Mouse (Mus musculus) ES-Bruce4 (cell line): ENCODE data around the gene Aacs. TPM values are rescaled to one million over a fixed set of nuclear protein-coding genes. Genes with fewer than 3 reads are reported as not detected.

ENCODE experiments used
- H3K27ac ChIP-seq: 2 replicates; pipeline ENCODE4 v1.5.1; 2012; ENCODE audit warnings: low read length, inconsistent platforms; ENCODE audit not compliant: insufficient read depth
- H3K27me3 ChIP-seq: 2 replicates; pipeline ENCODE4 v1.6.1; 2012; ENCODE audit warnings: mild to moderate bottlenecking, low read length, inconsistent platforms; ENCODE audit not compliant: control insufficient read depth, poor library complexity, insufficient read depth, severe bottlenecking
- H3K36me3 ChIP-seq: 2 replicates; pipeline ENCODE4 v1.6.1; 2012; ENCODE audit warnings: inconsistent platforms, mild to moderate bottlenecking, low read length, moderate library complexity; ENCODE audit not compliant: control insufficient read depth, poor library complexity, insufficient read depth, severe bottlenecking
- H3K4me1 ChIP-seq: one replicate; pipeline ENCODE4 v1.8.1; 2011; ENCODE audit warnings: low read length; ENCODE audit not compliant: control insufficient read depth, insufficient read depth
- H3K4me3 ChIP-seq: 2 replicates; pipeline ENCODE4 v1.5.1; 2011; ENCODE audit warnings: low read depth, mild to moderate bottlenecking, low read length
- H3K9ac ChIP-seq: 2 replicates; pipeline ENCODE4 v1.6.1; 2012; ENCODE audit warnings: low read depth, mild to moderate bottlenecking, inconsistent platforms; ENCODE audit not compliant: poor library complexity, severe bottlenecking
- H3K9me3 ChIP-seq: replicated peaks from 2 replicates; pipeline ENCODE4 v1.6.1; 2012; ENCODE audit warnings: mild to moderate bottlenecking, low read length, inconsistent platforms; ENCODE audit not compliant: control insufficient read depth, poor library complexity, insufficient read depth, severe bottlenecking
- CTCF ChIP-seq: IDR thresholded peaks from one replicate; pipeline ENCODE4 v1.8.1; 2011; ENCODE audit warnings: low read depth, low read length
- EP300 ChIP-seq: IDR thresholded peaks from 2 replicates; pipeline ENCODE4 v1.6.1; 2011; ENCODE audit warnings: low read depth, low read length; ENCODE audit not compliant: insufficient read depth
- POLR2A ChIP-seq: IDR thresholded peaks from one replicate; pipeline ENCODE4 v1.8.1; 2011; ENCODE audit warnings: low read length; ENCODE audit not compliant: insufficient read depth
- polyA plus RNA-seq: library from polyadenylated mRNA; stranded (reverse); fragments of >200 nt; gene quantifications from 2 replicates; pipeline ENCODE4 v1.2.4, GENCODE M21; 2011; ENCODE audit warnings: low read depth; ENCODE audit not compliant: missing spikeins, insufficient read depth, insufficient read length

Gene Aacs
- polyA plus RNA-seq, 1 experiment = 26.3 TPM

- TF ChIP-seq POLR2A = no peak
- TF ChIP-seq CTCF = no peak
- TF ChIP-seq EP300 = no peak
- H3K4me1 ChIP-seq = no peaks in the 10 kb centered on the region
- H3K36me3 ChIP-seq = no peaks in the 10 kb centered on the region
- no peak overlapping the region for H3K27ac ChIP-seq
- H3K27me3 ChIP-seq = no peaks in the 10 kb centered on the region
- H3K4me3 ChIP-seq = no peak overlapping the region
- no peak overlapping the region for H3K9ac ChIP-seq
- H3K9me3 ChIP-seq = no peaks in the 10 kb centered on the region
These were observed 2.4 kb downstream of the Aacs start for GRCm38 (mm10) chr5:125478037-125478436.

GRCm38 (mm10) chr5:125479376-125479775 lies 3.8 kb downstream of the Aacs start:
- Histone ChIP-seq H3K9ac (no peak overlapping the region), H3K27ac (no peak overlapping the region), H3K27me3 (no peaks in the 10 kb centered on the region), H3K36me3 (no peaks in the 10 kb centered on the region), H3K9me3 (no peaks in the 10 kb centered on the region), H3K4me3 (no peak overlapping the region), H3K4me1 (no peaks in the 10 kb centered on the region)
- TF ChIP-seq POLR2A (no peak), EP300 (no peak), CTCF (no peak)

- Histone ChIP-seq H3K27ac (no peak overlapping the region), H3K4me1 (no peaks in the 10 kb centered on the region), H3K9ac (no peak overlapping the region), H3K4me3 (no peak overlapping the region), H3K27me3 (no peaks in the 10 kb centered on the region), H3K9me3 (no peaks in the 10 kb centered on the region), H3K36me3 (no peaks in the 10 kb centered on the region)
- TF ChIP-seq EP300 (no peak), POLR2A (no peak), CTCF (no peak)
These were observed 5.0 kb downstream of the Aacs start for GRCm38 (mm10) chr5:125480434-125481231.

GRCm38 (mm10) chr5:125482474-125482873 lies 6.9 kb downstream of the Aacs start:
- no peak for TF ChIP-seq CTCF
- TF ChIP-seq EP300 = no peak
- no peak for TF ChIP-seq POLR2A
- Histone ChIP-seq H3K4me1 (no peaks in the 10 kb centered on the region), H3K4me3 (no peak overlapping the region), H3K27ac (no peak overlapping the region), H3K36me3 (no peaks in the 10 kb centered on the region), H3K27me3 (no peaks in the 10 kb centered on the region), H3K9ac (no peak overlapping the region), H3K9me3 (no peaks in the 10 kb centered on the region)

- H3K4me1 ChIP-seq = no peaks in the 10 kb centered on the region
- no peaks in the 10 kb centered on the region for H3K36me3 ChIP-seq
- no peak for TF ChIP-seq EP300
- no peak for TF ChIP-seq POLR2A
- no peak for TF ChIP-seq CTCF
- no peaks in the 10 kb centered on the region for H3K9me3 ChIP-seq
- H3K9ac ChIP-seq = no peak overlapping the region
- H3K4me3 ChIP-seq = no peak overlapping the region
- H3K27ac ChIP-seq = no peak overlapping the region
- no peaks in the 10 kb centered on the region for H3K27me3 ChIP-seq
These were observed 8.3 kb downstream of the Aacs start for GRCm38 (mm10) chr5:125483712-125484611.

- H3K27ac ChIP-seq = no peak overlapping the region
These were observed 9.6 kb downstream of the Aacs start for GRCm38 (mm10) chr5:125485031-125485778.

More at GRCm38 (mm10) chr5:125485031-125485778, 9.6 kb downstream of the Aacs start:
- Histone ChIP-seq H3K36me3 (no peaks in the 10 kb centered on the region), H3K27me3 (no peaks in the 10 kb centered on the region), H3K9ac (no peak overlapping the region), H3K4me3 (no peak overlapping the region), H3K9me3 (no peaks in the 10 kb centered on the region), H3K4me1 (no peaks in the 10 kb centered on the region)
- no peak for TF ChIP-seq POLR2A
- TF ChIP-seq EP300 = no peak
- TF ChIP-seq CTCF = no peak
